Mouse (Mus musculus) lung, postnatal 4 days (tissue): ENCODE results near the gene Gprc5c.

Experiments used
- DNase-seq, 2 experiments: peaks; one replicate each; pipeline ENCODE4 v3.0.0; 2021

Gprc5c gene

GRCm38 (mm10) chr11:114843818-114844463, 7.0 kb upstream of the Gprc5c start:
- DNase-seq: peak; percentile 21 to 61

GRCm38 (mm10) chr11:114844464-114845220, 6.3 kb upstream of the Gprc5c start:
- no peak for DNase-seq

GRCm38 (mm10) chr11:114846336-114846735, 4.6 kb upstream of the Gprc5c start:
- no peak for DNase-seq

- no peak for DNase-seq
These were observed 3.9 kb upstream of the Gprc5c start for GRCm38 (mm10) chr11:114847008-114847407.

GRCm38 (mm10) chr11:114849572-114849971, 1.4 kb upstream of the Gprc5c start:
- no peak for DNase-seq

- no peak for DNase-seq
These were observed 893 bp upstream of the Gprc5c start for GRCm38 (mm10) chr11:114850066-114850451.

GRCm38 (mm10) chr11:114851269-114851607, 286 bp downstream of the Gprc5c start:
- DNase-seq: no peak

- peak; percentile 76 to 79 for DNase-seq
These were observed 807 bp downstream of the Gprc5c start for GRCm38 (mm10) chr11:114851608-114852310.

- DNase-seq: peak in 1 of 2 experiments; percentile 50
These were observed 1.6 kb downstream of the Gprc5c start for GRCm38 (mm10) chr11:114852311-114853173.

GRCm38 (mm10) chr11:114853174-114853838, 2.4 kb downstream of the Gprc5c start:
- no peak for DNase-seq

GRCm38 (mm10) chr11:114854581-114854980, 3.6 kb downstream of the Gprc5c start:
- DNase-seq: no peak

GRCm38 (mm10) chr11:114856125-114856524, 5.2 kb downstream of the Gprc5c start:
- DNase-seq: no peak

- DNase-seq: peak in 1 of 2 experiments; percentile 30
These were observed 7.7 kb downstream of the Gprc5c start for GRCm38 (mm10) chr11:114858641-114859040.

GRCm38 (mm10) chr11:114861057-114861456, 10.1 kb downstream of the Gprc5c start:
- no peak for DNase-seq

GRCm38 (mm10) chr11:114862687-114863086, 11.7 kb downstream of the Gprc5c start:
- no peak for DNase-seq

GRCm38 (mm10) chr11:114863918-114864420, 13.0 kb downstream of the Gprc5c start:
- no peak for DNase-seq

GRCm38 (mm10) chr11:114865999-114866398, 15.0 kb downstream of the Gprc5c start:
- no peak for DNase-seq

GRCm38 (mm10) chr11:114866486-114867360, 15.8 kb downstream of the Gprc5c start:
- peak; percentile 65 to 84 for DNase-seq

GRCm38 (mm10) chr11:114867361-114868235, 16.6 kb downstream of the Gprc5c start:
- no peak for DNase-seq

GRCm38 (mm10) chr11:114868280-114868679, 17.3 kb downstream of the Gprc5c start:
- no peak for DNase-seq
